Mouse (Mus musculus): ENCODE data around the gene Eva1c.
A peak's percentile ranks its signal among the peaks of the same experiment; 100 is the strongest.
"Not testable (repeated sequence)": the region's sequence is repeated elsewhere in the genome, so short reads cannot be mapped to it uniquely, and the experiment has no call there.

Eva1c gene

GRCm38 (mm10) chr16:90826457-90826856 is at the start of gene Eva1c:
Gene Eva1c (plus strand): TSS chr16:90826719.
- DNase-seq (ENCODE audit: low spot score) = no peak

- no peak for DNase-seq (ENCODE audit: low spot score)
These were observed 46.7 kb upstream of the Eva1c start for GRCm38 (mm10) chr16:90779783-90780182.

GRCm38 (mm10) chr16:90783302-90783701 is 43.2 kb upstream of the Eva1c start:
- DNase-seq (ENCODE audit: low spot score) = no peak

DNA sequence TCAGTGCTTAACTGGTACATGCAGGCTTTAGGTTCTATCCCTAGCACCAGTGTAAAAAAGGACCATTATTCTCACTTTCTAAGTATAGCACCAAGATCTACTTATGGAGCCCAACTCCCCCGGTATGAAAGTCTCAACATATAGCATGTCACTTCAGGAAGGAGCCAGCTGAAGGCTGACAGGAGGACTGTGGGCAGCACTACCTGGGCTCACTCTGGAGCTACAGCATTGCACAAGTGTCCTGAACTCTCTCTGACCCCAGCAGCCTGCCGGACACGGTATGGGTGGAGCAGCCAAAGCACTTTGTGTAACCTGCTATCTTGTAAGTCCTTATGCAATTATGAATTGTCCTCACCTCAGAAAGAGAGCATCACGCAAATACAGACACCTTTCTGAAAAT is 41.3 kb upstream of the Eva1c start:
- DNase-seq (ENCODE audit: low spot score) = no peak

DNA sequence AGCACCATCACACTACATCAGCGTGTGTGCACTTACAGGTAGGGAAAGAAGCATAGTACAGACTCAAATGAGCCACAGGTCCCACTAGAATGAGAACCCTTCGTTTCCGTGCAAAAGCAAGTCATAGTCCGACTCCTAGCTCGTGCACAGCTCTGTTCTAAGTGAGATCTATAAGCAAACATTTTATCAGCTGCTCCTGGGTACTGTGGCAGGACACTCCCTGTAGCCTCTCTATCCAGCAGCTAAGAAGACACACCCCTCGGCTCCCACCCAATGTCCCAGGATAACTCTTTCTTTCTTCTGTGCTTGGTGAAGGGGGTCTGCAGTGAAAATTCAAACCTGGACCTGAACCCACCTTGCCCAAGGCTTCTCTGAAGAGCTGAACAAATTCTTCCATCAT is 37.9 kb upstream of the Eva1c start:
- no peak for DNase-seq (ENCODE audit: low spot score)

DNA sequence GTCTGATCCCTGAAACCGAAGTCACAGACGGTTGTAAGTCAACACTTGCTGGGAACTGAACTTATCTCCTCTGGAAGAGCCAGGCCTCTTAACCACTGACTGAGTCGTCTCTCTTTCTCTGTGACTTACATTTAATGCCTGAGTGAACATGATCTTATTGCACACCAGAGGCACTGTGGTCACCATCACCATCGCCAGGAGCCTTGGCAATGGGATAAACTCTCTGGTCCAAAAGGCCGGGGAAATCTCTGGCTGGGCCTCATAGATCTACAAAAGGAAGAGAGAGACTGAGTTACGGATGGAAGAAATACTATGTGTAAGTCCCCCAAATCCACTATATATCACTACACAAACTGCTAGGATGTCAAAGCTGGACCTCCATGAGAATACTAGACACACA is 35.6 kb upstream of the Eva1c start:
- DNase-seq (ENCODE audit: low spot score) = no peak

GRCm38 (mm10) chr16:90792066-90792465 is 34.5 kb upstream of the Eva1c start:
- DNase-seq (ENCODE audit: low spot score) = no peak

DNA sequence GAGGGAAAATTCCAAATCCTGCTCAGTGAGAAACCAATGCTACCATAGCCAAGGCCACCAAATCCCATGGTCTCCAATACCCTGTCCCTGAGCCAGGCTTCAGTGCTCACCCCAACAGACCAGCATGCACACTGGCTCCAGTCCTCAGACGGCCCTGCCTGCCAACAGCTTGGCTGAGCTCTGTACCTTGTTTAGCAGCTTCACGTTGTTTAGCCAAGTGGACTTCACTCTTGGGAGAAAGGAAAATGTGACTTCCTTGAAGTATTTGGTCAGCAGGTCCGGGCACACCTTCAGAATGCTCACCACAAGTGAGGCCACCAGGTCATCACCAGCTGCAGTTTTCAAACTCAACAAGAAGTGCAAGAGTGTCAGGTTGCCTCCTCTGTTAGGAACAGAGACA is 34.0 kb upstream of the Eva1c start:
- no peak for DNase-seq (ENCODE audit: low spot score)

- no peak for DNase-seq (ENCODE audit: low spot score)
These were observed 31.8 kb upstream of the Eva1c start for GRCm38 (mm10) chr16:90794708-90795107.

DNA sequence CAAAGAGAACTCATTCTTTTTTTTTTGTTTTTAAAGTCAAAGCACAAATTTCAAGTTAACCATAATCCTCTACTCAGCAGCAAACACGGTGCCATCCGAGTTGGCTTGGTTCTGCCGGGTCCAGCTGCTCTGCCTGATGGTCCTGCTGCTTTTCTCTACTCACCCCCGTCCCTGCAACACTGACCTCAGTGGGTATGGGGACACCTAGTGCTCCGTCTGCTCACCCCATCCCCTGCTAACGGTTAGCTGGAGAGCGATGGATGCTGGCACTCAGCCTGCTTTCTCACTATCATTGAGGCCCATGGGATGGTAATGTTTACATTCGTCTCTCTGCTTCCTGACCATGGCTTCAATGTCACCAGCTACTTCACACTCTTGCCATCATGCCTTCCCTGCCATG is 28.1 kb upstream of the Eva1c start:
- DNase-seq (ENCODE audit: low spot score) = no peak

- no peak for DNase-seq (ENCODE audit: low spot score)
These were observed 27.7 kb upstream of the Eva1c start for GRCm38 (mm10) chr16:90798848-90799247.

- no peak for DNase-seq (ENCODE audit: low spot score)
These were observed 26.7 kb upstream of the Eva1c start for GRCm38 (mm10) chr16:90799840-90800239.

- DNase-seq (ENCODE audit: low spot score) = no peak
These were observed 25.3 kb upstream of the Eva1c start for GRCm38 (mm10) chr16:90801251-90801650.

DNA sequence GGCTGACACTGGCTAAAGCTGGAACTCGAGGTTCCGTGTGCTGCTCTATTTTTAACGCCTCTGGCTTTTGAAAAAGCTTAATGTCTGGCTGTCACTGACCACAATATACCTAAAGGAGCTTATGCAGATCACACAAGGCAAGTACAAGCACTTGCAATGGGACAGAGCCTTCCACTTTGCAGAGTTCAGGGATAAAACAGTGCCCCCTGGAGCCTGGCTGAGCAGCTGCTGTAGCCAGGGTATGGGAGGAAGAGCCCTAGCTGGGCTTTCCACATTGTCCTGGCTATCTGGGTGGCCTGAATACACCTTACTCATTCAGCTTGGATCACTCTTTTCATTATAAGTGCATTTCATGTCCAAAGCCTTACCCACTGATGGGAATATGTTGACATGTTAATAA is 24.6 kb upstream of the Eva1c start:
- DNase-seq (ENCODE audit: low spot score) = no peak

DNA sequence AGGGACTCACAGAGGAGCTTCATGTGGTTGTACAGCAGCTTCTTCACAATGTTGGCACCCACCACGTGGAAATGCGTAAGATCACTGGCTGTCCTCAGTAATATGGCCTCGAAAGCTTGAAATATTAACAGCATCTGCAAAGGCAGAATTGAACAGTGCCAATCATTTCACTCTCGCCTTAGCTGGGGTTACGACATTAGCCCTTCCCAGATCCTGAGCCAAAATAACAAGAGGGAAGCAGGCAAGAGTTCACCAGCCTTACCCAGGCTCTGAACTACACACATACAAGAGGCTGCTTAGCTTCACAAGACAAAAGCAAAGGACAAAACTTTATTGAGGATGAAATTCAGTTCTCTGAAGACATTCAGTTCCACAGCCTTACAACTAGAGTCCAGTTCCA is 22.1 kb upstream of the Eva1c start:
- no peak for DNase-seq (ENCODE audit: low spot score)

DNA sequence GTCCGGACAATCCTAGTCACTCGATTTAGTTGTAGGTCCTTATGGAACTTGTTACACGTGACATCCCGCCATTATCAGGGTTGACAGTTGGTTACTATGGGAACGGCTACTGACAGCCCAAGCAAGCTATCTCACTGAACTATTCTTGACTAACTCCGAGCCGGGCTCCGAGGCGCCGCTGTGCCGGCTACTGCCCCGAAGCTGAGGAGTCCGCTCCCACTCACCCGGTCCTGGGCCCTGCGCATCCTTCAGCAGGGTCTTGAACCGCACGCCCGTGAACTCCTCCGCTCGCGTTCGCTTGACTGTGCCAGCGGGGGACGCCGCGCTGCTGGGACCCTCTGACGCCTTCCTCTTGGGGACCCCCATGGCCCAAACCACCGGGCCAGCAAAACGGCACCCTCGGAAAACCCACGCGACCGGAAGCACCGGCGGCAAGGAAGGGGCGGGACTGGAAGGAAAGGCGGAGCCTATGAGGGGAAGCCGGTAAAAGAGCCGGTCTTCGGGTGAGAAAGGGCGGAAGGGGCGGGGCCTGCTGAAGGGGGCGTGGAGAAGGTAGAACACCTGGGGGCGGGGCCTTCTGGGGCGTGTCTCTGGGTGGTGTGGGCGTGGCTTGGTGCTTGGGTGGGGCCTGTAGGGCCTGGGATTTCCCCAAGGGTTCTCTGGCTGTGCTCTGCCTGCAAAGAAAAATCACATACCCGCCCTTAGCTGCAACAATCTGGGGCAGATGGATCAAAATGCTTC is 16.4 kb upstream of the Eva1c start, which contains the start of gene Urb1:
Gene Urb1, minus strand, starts transcription at position 439 of the 741 bp plus-strand sequence.
- peak; percentile 97 for DNase-seq (ENCODE audit: low spot score)

DNA sequence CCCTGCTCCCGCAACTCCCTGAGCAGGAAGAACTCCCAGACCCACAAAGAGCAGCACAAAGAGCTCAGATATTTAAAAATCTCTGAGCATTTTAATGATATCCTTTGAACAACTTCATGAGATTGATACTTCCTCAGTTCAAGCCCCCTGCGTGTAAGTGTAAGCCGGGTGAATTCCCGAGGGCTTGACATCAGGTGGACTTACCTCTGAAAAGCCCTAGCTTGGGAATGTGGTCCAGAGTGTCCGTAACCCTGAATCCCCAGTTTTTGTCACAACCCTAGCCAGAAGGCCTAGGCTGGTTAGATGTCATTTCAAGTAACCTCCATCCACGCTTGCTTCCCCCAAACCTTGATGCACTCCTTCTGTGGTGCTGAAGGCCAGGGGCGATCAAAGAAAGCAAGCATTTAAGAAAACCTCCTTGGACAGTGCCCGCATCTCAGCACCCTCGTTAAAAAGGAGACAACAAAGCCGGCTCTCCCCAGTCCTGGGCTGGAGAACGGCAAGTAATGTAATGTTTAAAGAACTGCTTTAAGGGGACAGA is 15.7 kb upstream of the Eva1c start:
- no peak for DNase-seq (ENCODE audit: low spot score)

GRCm38 (mm10) chr16:90812086-90812485 is 14.4 kb upstream of the Eva1c start:
- no peak for DNase-seq (ENCODE audit: low spot score)

DNA sequence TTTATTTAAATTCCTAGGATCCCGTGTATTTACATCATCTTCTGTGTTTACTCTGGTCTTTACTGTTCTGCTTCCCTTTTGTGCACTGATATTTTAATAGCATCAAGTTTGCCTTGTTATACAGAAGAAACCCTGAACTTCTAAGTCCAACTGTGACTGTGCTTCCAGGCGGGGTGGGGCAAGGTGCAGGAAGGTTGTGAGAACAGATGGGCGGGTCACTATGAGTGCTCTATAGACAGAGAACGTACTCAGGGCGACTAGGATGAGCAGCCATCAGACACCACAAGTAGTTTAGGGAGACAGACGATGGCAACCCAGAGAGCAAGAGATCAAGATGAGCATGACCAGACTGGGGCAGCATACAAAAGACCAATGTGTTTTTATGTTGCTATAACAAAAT is 6.2 kb upstream of the Eva1c start:
- no peak for DNase-seq (ENCODE audit: low spot score)

- DNase-seq (ENCODE audit: low spot score) = no peak
These were observed 5.3 kb upstream of the Eva1c start for GRCm38 (mm10) chr16:90821046-90821697.

DNA sequence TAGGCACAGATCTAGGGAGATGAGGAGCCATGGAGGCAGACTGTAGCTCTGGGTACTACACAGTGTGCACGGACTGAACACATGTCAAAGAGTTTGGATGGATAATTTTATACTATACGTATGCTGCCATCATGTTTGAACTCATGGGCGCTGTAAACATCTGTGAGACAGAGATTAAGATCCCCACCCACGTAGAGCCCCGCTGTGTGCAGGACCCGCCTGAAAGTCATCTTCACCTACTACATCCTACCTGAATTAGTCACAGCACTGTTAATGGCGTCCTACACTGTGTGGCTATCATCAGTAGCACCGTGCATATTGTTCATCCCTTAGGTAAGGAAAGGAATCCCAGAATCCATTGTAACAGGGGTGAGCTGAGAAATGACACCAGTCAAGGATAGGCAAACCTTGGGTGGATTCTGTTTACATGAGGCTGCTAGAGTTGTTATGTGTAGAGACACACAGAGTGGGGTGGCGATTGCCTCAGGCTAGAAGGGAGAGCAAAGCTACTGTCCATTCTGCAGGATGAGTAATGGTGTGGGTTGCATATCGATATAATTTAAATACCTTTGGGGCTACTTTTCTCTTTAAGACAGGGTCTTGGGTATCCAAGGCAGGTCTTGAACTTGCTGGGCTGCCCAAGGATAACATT is 4.1 kb upstream of the Eva1c start:
- DNase-seq (ENCODE audit: low spot score) = peak; percentile 37

- no peak for DNase-seq (ENCODE audit: low spot score)
These were observed 3.5 kb upstream of the Eva1c start for GRCm38 (mm10) chr16:90822981-90823380.

DNA sequence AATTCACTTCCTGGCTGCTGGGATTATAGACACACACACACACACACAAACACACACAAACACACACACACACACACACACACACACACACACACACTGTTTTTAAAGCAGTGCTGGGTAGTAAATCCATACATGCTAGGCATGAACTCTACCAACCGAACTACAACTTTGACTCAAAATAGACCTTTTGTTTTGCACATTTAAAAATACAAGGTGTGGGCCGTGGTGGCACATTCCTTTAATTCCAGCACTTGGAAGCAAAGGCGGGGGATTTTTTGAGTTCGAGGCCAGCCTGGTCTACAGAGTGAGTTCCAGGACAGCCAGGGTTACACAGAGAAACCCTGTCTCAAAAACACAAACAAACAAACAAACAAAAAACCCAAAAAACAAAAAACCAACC is 2.5 kb upstream of the Eva1c start:
- DNase-seq (ENCODE audit: low spot score) = not testable (repeated sequence)
